Mouse (Mus musculus) c-Kit-positive CD71-negative TER-119-negative erythroid progenitor cells, embryonic 14.5 days (primary cell): ENCODE data around the gene Cln5.
A peak's percentile ranks its signal among the peaks of the same experiment; 100 is the strongest.

Experiments
- DNase-seq: peaks from one replicate; pipeline ENCODE4 v3.0.0-alpha.2; 2013; ENCODE audit warnings: low read depth

Gene Cln5

GRCm38 (mm10) chr14:103078006-103078912, 8.2 kb downstream of the Cln5 start:
- no peak for DNase-seq

GRCm38 (mm10) chr14:103079209-103079977, 9.4 kb downstream of the Cln5 start:
- no peak for DNase-seq

GRCm38 (mm10) chr14:103085840-103086533, 16.0 kb downstream of the Cln5 start:
- DNase-seq, result no peak

- DNase-seq, result no peak
These were observed 16.8 kb downstream of the Cln5 start for GRCm38 (mm10) chr14:103086671-103087324.

GRCm38 (mm10) chr14:103087846-103088245, 17.8 kb downstream of the Cln5 start:
- no peak for DNase-seq

GRCm38 (mm10) chr14:103088624-103089023, 18.6 kb downstream of the Cln5 start:
- peak; percentile 56 for DNase-seq

- no peak for DNase-seq
These were observed 23.2 kb downstream of the Cln5 start for GRCm38 (mm10) chr14:103093236-103093635.

- no peak for DNase-seq
These were observed 23.7 kb downstream of the Cln5 start for GRCm38 (mm10) chr14:103093670-103094069.

- no peak for DNase-seq
These were observed 25.0 kb downstream of the Cln5 start for GRCm38 (mm10) chr14:103095036-103095435.

- DNase-seq, result no peak
These were observed 25.8 kb downstream of the Cln5 start for GRCm38 (mm10) chr14:103095826-103096225.

GRCm38 (mm10) chr14:103096621-103097020, 26.6 kb downstream of the Cln5 start:
- DNase-seq, result no peak

GRCm38 (mm10) chr14:103098213-103098586, 28.2 kb downstream of the Cln5 start:
- DNase-seq, result no peak

- peak; percentile 53 for DNase-seq
These were observed 28.7 kb downstream of the Cln5 start for GRCm38 (mm10) chr14:103098587-103099235.

GRCm38 (mm10) chr14:103099238-103099933, 29.4 kb downstream of the Cln5 start, which contains the start of gene Fbxl3:
TSS of gene Fbxl3 (minus strand) at chr14:103099566.
- peak; percentile 83 for DNase-seq

- no peak for DNase-seq
These were observed 30.3 kb downstream of the Cln5 start for GRCm38 (mm10) chr14:103100296-103100695.

GRCm38 (mm10) chr14:103101171-103101570, 31.2 kb downstream of the Cln5 start:
- no peak for DNase-seq

- no peak for DNase-seq
These were observed 32.2 kb downstream of the Cln5 start for GRCm38 (mm10) chr14:103102246-103102645.

- no peak for DNase-seq
These were observed 32.8 kb downstream of the Cln5 start for GRCm38 (mm10) chr14:103102731-103103335.

GRCm38 (mm10) chr14:103106301-103106700, 36.3 kb downstream of the Cln5 start:
- no peak for DNase-seq

GRCm38 (mm10) chr14:103109971-103110370, 40.0 kb downstream of the Cln5 start:
- no peak for DNase-seq
